Mouse (Mus musculus) spleen, embryonic (tissue): ENCODE results near the gene Fuz.

Source experiments
- CTCF ChIA-PET: fragments of 350-600 bp; sonication (Branson Sonifier 250); formaldehyde crosslinking; loops from one replicate; lab custom pipeline; 2022; lab: Charles Lee

The Fuz gene

GRCm38 (mm10) chr7:44895593-44896434 lies at the start of gene Fuz:
Gene Fuz (plus strand): TSS chr7:44896079.
- CTCF ChIA-PET = interaction anchor here (0.9 kb wide), 1 partner anchor 35 kb away, joined by 9 read pairs; no protein-coding TSS in a partner anchor

GRCm38 (mm10) chr7:44846804-44847203 lies 49.1 kb upstream of the Fuz start:
- CTCF ChIA-PET = interaction anchor here (1.1 kb wide), 1 partner anchor 10 kb away, joined by 3 read pairs; no protein-coding TSS in a partner anchor

GRCm38 (mm10) chr7:44847772-44848171 lies 48.1 kb upstream of the Fuz start:
- CTCF ChIA-PET = interaction anchor here (1.1 kb wide), 1 partner anchor 11 kb away, joined by 3 read pairs; no protein-coding TSS in a partner anchor

- CTCF ChIA-PET = interaction anchor here (1.1 kb wide), 1 partner anchor 23 kb away, joined by 3 read pairs; no protein-coding TSS in a partner anchor
Measured at GRCm38 (mm10) chr7:44848561-44849415, 47.1 kb upstream of the Fuz start, which contains the start of the genes Akt1s1 and Tbc1d17. Gene Akt1s1 (plus strand): TSS chr7:44848991. Gene Tbc1d17 (minus strand): TSS chr7:44849079.

- CTCF ChIA-PET = interaction anchor here (0.5 to 1.2 kb wide), 4 partner anchors 23 to 267 kb away, joined by 3 to 5 read pairs (median 3); no protein-coding TSS in a partner anchor
Measured at GRCm38 (mm10) chr7:44849416-44850111, 46.3 kb upstream of the Fuz start.

GRCm38 (mm10) chr7:44850146-44850545 lies 45.7 kb upstream of the Fuz start:
- CTCF ChIA-PET = interaction anchor here (0.5 to 1.2 kb wide), 4 partner anchors 24 to 267 kb away, joined by 3 to 5 read pairs (median 3); no protein-coding TSS in a partner anchor

- CTCF ChIA-PET = no interaction called here
Measured at GRCm38 (mm10) chr7:44850789-44851624, 44.9 kb upstream of the Fuz start.

GRCm38 (mm10) chr7:44851625-44852234 lies 44.1 kb upstream of the Fuz start:
- CTCF ChIA-PET = no interaction called here

GRCm38 (mm10) chr7:44852259-44853027 lies 43.4 kb upstream of the Fuz start:
- CTCF ChIA-PET = interaction anchor here (0.8 kb wide), 1 partner anchor 110 kb away, joined by 3 read pairs; no protein-coding TSS in a partner anchor

- CTCF ChIA-PET = interaction anchor here (0.8 kb wide), 1 partner anchor 111 kb away, joined by 3 read pairs; no protein-coding TSS in a partner anchor
Measured at GRCm38 (mm10) chr7:44853065-44853464, 42.8 kb upstream of the Fuz start.

- CTCF ChIA-PET = no interaction called here
Measured at GRCm38 (mm10) chr7:44853596-44854355, 42.1 kb upstream of the Fuz start.

GRCm38 (mm10) chr7:44854356-44855031 lies 41.4 kb upstream of the Fuz start:
- CTCF ChIA-PET = no interaction called here

GRCm38 (mm10) chr7:44855036-44855435 lies 40.8 kb upstream of the Fuz start:
- CTCF ChIA-PET = no interaction called here

- CTCF ChIA-PET = no interaction called here
Measured at GRCm38 (mm10) chr7:44856265-44856916, 39.5 kb upstream of the Fuz start.

GRCm38 (mm10) chr7:44857042-44857552 lies 38.8 kb upstream of the Fuz start, which contains the start of gene Pnkp:
Gene Pnkp (plus strand): TSS chr7:44857139.
- CTCF ChIA-PET = no interaction called here

GRCm38 (mm10) chr7:44857905-44858304 lies 38.0 kb upstream of the Fuz start:
- CTCF ChIA-PET = interaction anchor here (0.7 to 1.1 kb wide), 2 partner anchors 32 to 657 kb away, joined by 3 read pairs; no protein-coding TSS in a partner anchor
